Mouse (Mus musculus) ES-E14 (cell line): Measurements from ENCODE around the gene Ctrc. TPM values are rescaled to one million over a fixed set of nuclear protein-coding genes. Genes with fewer than 3 reads are reported as not detected.

Experiments used
- DNase-seq: peaks from one replicate; pipeline ENCODE4 v3.0.0-alpha.2; 2013; ENCODE audit warnings: low read depth, low spot score
- H3K27ac ChIP-seq: 2 replicates; pipeline ENCODE4 v1.5.1; 2012; ENCODE audit warnings: low read depth, mild to moderate bottlenecking, low read length, moderate library complexity, mixed read lengths; ENCODE audit not compliant: poor library complexity, insufficient read depth, severe bottlenecking
- H3K36me3 ChIP-seq: 2 replicates; pipeline ENCODE4 v1.6.1; 2012; ENCODE audit warnings: mild to moderate bottlenecking, low read length, moderate library complexity, mixed read lengths; ENCODE audit not compliant: control insufficient read depth, poor library complexity, insufficient read depth, severe bottlenecking
- H3K4me1 ChIP-seq, 2 experiments: fragments of 150-350 bp in 1 of 2; sonication (generic) in 1 of 2; 2 replicates each; pipeline ENCODE4 v1.6.1; 2012; ENCODE audit warnings: low read length in 2 of 2, mild to moderate bottlenecking in 1 of 2, mixed read lengths in 1 of 2; ENCODE audit not compliant: control insufficient read depth in 2 of 2, insufficient read depth in 2 of 2, poor library complexity in 1 of 2
- H3K4me3 ChIP-seq, 2 experiments: fragments of 150-350 bp in 1 of 2; sonication (generic) in 1 of 2; 2 replicates each; pipeline ENCODE4 v1.5.1; 2012; ENCODE audit warnings: low read length in 2 of 2, low read depth in 1 of 2, mild to moderate bottlenecking in 1 of 2, mixed read lengths in 1 of 2; ENCODE audit not compliant: insufficient read depth in 1 of 2, poor library complexity in 1 of 2, severe bottlenecking in 1 of 2
- H3K9ac ChIP-seq: 2 replicates; pipeline ENCODE4 v1.6.1; 2012; ENCODE audit warnings: low read depth, mild to moderate bottlenecking, low read length, mixed read lengths; ENCODE audit not compliant: poor library complexity, insufficient read depth, severe bottlenecking
- H3K9me3 ChIP-seq: fragments of 150-350 bp; sonication (generic); 2 replicates; pipeline ENCODE4 v1.6.1; 2012; ENCODE audit warnings: low read depth, mild to moderate bottlenecking, low read length; ENCODE audit not compliant: control insufficient read depth, insufficient read depth
- CHD2 ChIP-seq: IDR thresholded peaks from 2 replicates; pipeline ENCODE4 v1.6.1; 2014; ENCODE audit warnings: mild to moderate bottlenecking, low read depth, low read length, inconsistent platforms
- HCFC1 ChIP-seq: IDR thresholded peaks from 2 replicates; pipeline ENCODE4 v1.6.1; 2012; ENCODE audit warnings: low read length, inconsistent platforms, borderline replicate concordance; ENCODE audit not compliant: insufficient read depth
- MAFK ChIP-seq: IDR thresholded peaks from 2 replicates; pipeline ENCODE4 v1.6.1; 2014; ENCODE audit warnings: mild to moderate bottlenecking, low read depth, low read length, inconsistent platforms; ENCODE audit not compliant: insufficient read depth
- ZC3H11A ChIP-seq: IDR thresholded peaks from 2 replicates; pipeline ENCODE4 v1.6.1; 2012; ENCODE audit warnings: low read depth, mild to moderate bottlenecking, inconsistent platforms, low read length, borderline replicate concordance
- ZNF384 ChIP-seq: IDR thresholded peaks from 2 replicates; pipeline ENCODE4 v1.6.1; 2012; ENCODE audit warnings: low read depth, low read length, inconsistent platforms
- in situ Hi-C, 2 experiments: fragments of 600-800 bp; cut with MboI; formaldehyde crosslinking; loops; one replicate each; pipeline ENCODE4 v1.15.1; 2025; ENCODE audit warnings: low sequenced_read_pairs in 2 of 2, inconsistent platforms in 1 of 2; ENCODE audit not compliant: unreplicated experiment in 2 of 2
- total RNA-seq: library from RNA; depleted of rRNA; stranded (reverse); fragments of 300-350 nt; gene quantifications from 2 replicates; pipeline ENCODE4 v1.2.3, GENCODE M21; 2012

Ctrc gene
- total RNA-seq, 1 experiment: not detected

DNA sequence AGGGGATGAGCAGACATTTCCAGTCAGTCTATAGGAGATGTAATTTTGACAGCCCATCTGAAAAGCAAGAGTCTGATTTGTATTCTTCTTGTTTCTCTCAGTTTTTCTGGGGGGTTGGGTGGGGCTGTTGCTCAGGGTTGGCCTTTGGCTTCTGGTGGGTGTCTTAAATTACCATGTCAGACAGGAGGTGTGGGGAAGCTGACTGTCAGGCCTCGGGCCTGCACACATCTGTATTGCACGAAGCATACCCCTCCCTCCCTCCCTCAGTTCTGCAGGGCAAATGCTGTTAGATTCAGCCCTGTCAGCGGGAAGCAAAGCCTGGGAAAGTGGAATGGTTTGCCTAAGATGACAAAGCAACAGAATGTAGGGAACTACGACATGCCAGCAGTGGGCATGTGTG lies 49.2 kb downstream of the Ctrc start:
- Histone ChIP-seq H3K27ac (peak overlapping the region; percentile 12; the same call in 1 of the 2 replicates), H3K36me3 (peaks cover 8% of the 10 kb centered on the region), H3K9ac (no peak overlapping the region), H3K4me1 (peaks cover 0 to 3% of the 10 kb centered on the region in 2 experiments; a peak in 1 of 4 replicates), H3K9me3 (no peaks in the 10 kb centered on the region), H3K4me3 (no peak overlapping the region)
- no peak for DNase-seq
- in situ Hi-C loops: no loop called here
- TF ChIP-seq HCFC1 (no peak), CHD2 (no peak), ZC3H11A (no peak), MAFK (no peak), ZNF384 (no peak)

GRCm38 (mm10) chr4:141796356-141796755 lies 49.8 kb downstream of the Ctrc start:
- H3K27ac ChIP-seq: no peak overlapping the region
- peaks cover 8% of the 10 kb centered on the region for H3K36me3 ChIP-seq
- H3K4me1 ChIP-seq: peaks cover 0 to 3% of the 10 kb centered on the region in 2 experiments; a peak in 1 of 4 replicates
- H3K9ac ChIP-seq: no peak overlapping the region
- TF ChIP-seq ZC3H11A: no peak
- TF ChIP-seq CHD2: no peak
- no peak for TF ChIP-seq ZNF384
- TF ChIP-seq HCFC1: no peak
- TF ChIP-seq MAFK: no peak
- no peaks in the 10 kb centered on the region for H3K9me3 ChIP-seq
- in situ Hi-C loops: no loop called here
- no peak for DNase-seq
- no peak overlapping the region for H3K4me3 ChIP-seq

DNA sequence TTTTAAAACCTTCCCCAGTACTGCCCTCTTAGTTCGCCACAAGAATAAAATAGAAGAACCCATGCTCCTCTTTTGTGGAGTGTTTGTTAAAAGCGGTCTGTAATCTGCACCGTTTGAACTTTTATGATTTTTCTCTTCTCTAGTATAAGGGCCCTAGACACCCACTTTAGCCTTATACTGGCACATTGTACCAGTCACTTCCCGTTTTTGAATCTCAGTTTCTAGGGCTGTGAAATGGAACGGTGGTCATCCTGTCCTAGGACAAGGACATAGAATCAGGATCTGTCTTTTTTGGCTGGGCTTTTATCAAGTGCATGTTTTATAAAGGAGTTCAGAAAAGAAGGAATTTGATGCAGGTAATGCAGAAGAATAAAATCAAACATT lies 52.0 kb downstream of the Ctrc start:
- peak overlapping the region; percentile 72 for H3K9ac ChIP-seq
- no peak for DNase-seq
- no peak for TF ChIP-seq MAFK
- no peak for TF ChIP-seq ZNF384
- no peak for TF ChIP-seq HCFC1
- no peak for TF ChIP-seq CHD2
- TF ChIP-seq ZC3H11A: no peak
- H3K4me1 ChIP-seq: peaks cover 2 to 3% of the 10 kb centered on the region in 2 experiments; a peak in 2 of 4 replicates
- H3K36me3 ChIP-seq: peaks cover 8% of the 10 kb centered on the region
- no peak overlapping the region for H3K27ac ChIP-seq
- peak overlapping the region; percentile 82 to 84 for H3K4me3 ChIP-seq
- in situ Hi-C loops: no loop called here
- no peaks in the 10 kb centered on the region for H3K9me3 ChIP-seq

DNA sequence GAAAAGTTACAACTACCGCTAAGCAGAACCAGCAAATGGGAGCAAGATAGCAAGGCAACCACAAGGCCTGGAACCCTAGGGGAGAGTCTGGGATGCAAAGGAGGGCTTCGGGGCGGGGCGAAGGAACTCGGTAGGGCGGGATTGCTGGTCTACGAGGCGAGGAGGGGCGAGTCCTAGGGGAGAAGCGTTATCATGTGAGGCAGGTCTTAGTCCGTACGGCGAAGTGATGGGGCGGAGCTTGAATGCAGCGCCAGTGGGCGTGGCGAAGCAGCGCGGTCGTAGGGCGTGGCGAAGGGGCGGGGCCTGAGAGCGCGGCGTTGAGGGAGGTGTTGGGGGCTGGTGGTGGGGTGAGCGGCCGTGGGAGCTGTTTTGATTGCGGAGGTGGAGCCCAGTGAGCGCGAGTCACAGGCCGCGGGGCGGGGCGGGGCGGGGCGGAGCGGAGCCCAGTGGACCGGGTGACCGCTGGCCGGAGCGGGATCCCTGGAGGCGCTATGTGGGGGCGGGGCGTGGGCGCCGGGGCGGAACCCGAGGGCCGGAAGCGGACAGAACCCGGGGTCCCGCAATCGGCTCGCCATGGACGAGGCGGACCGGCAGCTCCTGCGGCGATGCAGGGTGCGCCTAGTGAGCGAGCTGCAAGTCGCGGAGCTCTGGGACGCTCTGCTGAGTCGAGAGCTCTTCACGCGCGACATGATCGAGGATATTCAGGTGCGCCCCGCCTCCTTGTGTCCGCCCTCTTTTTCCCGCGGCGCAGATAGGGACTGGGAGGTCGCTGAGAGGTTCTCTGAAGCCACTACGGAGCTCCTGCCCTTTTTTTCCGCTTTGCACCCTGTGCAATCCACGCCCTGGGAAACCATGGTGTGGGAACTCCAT lies 52.6 kb downstream of the Ctrc start, which contains the start of gene Casp9:
TSS of gene Casp9 (plus strand) at position 331 of the 870 bp plus-strand sequence.
- peak; percentile 94 for DNase-seq
- Histone ChIP-seq H3K9ac (peak within 1 kb of the TSS; percentile 72), H3K27ac (peak within 1 kb of the TSS; percentile 45), H3K9me3 (no peaks in the 10 kb centered on the region), H3K36me3 (peaks cover 8% of the 10 kb centered on the region), H3K4me3 (peak within 1 kb of the TSS; percentile 82 to 84), H3K4me1 (peaks cover 2 to 3% of the 10 kb centered on the region in 2 experiments; a peak in 2 of 4 replicates)
- in situ Hi-C loops: no loop called here
- no peak for TF ChIP-seq ZNF384
- TF ChIP-seq HCFC1: 0 out of 2 replicates have a peak, but pooled peaks have one; percentile 52
